Mouse (Mus musculus): ENCODE measurements around the gene Eprs.

GRCm38 (mm10) chr1:185472025-185472720, 109.3 kb downstream of the Eprs start:
- TF ChIP-seq CTCF (IDR thresholded peaks at IDR 0.05; ENCODE audit: extremely low read depth, insufficient read depth, insufficient read length, insufficient replicate concordance) (no peak), POLR2A (IDR thresholded peaks at IDR 0.05; ENCODE audit: low read depth, low read length) (no peak)

Measured in spleen, adult 2 months (tissue).